Mouse (Mus musculus): Measurements from ENCODE around the gene Cdk5. TPM values are rescaled to one million over a fixed set of nuclear protein-coding genes. Genes with fewer than 3 reads are reported as not detected.

The Cdk5 gene
- polyA plus RNA-seq, 1 experiment from 2014 or later = 31.1 TPM

- Histone ChIP-seq H3K9ac (replicated peaks; ENCODE audit: low read depth) (no peak overlapping the region), H3K27ac (ENCODE audit: low read length) (no peak overlapping the region), H3K4me1 (ENCODE audit: insufficient read depth, low read depth, low read length) (peaks cover 9% of the 10 kb centered on the region), H3K9me3 (ENCODE audit: low read length) (no peaks in the 10 kb centered on the region), H3K27me3 (replicated peaks; ENCODE audit: insufficient read depth, low read length) (no peaks in the 10 kb centered on the region), H3K36me3 (ENCODE audit: insufficient read depth, low read length) (no peaks in the 10 kb centered on the region), H3K4me3 (ENCODE audit: low read depth, low read length) (no peak overlapping the region), H3K4me2 (replicated peaks; ENCODE audit: low read depth, low read length) (no peak overlapping the region)
- no peak for ATAC-seq
- no peak for TF ChIP-seq CTCF (IDR thresholded peaks at IDR 0.05)
- no peak for TF ChIP-seq EP300 (IDR thresholded peaks at IDR 0.05)
- no peak for DNase-seq (ENCODE audit: low spot score)
- 68% methylated on average over 2 of the region's 2 CpGs for WGBS
These were observed 44.6 kb downstream of the Cdk5 start for GRCm38 (mm10) chr5:24378700-24379099.

GRCm38 (mm10) chr5:24374666-24375328 is 48.5 kb downstream of the Cdk5 start:
- no peak for DNase-seq (ENCODE audit: low spot score)
- H3K27ac ChIP-seq (ENCODE audit: low read length) = no peak overlapping the region
- 68% methylated on average over 7 of the region's 7 CpGs for WGBS

GRCm38 (mm10) chr5:24374216-24374615 is 49.1 kb downstream of the Cdk5 start:
- no peaks in the 10 kb centered on the region for H3K36me3 ChIP-seq (ENCODE audit: insufficient read depth, low read length)
- TF ChIP-seq CTCF (IDR thresholded peaks at IDR 0.05) = no peak
- no peak for TF ChIP-seq EP300 (IDR thresholded peaks at IDR 0.05)
- H3K4me1 ChIP-seq (ENCODE audit: insufficient read depth, low read depth, low read length) = no peaks in the 10 kb centered on the region
- no peak overlapping the region for H3K9ac ChIP-seq (replicated peaks; ENCODE audit: low read depth)
- H3K27me3 ChIP-seq (replicated peaks; ENCODE audit: insufficient read depth, low read length) = no peaks in the 10 kb centered on the region
- no peak overlapping the region for H3K4me2 ChIP-seq (replicated peaks; ENCODE audit: low read depth, low read length)
- no peak overlapping the region for H3K4me3 ChIP-seq (ENCODE audit: low read depth, low read length)
- no peaks in the 10 kb centered on the region for H3K9me3 ChIP-seq (ENCODE audit: low read length)
- H3K27ac ChIP-seq (ENCODE audit: low read length) = no peak overlapping the region
- DNase-seq (ENCODE audit: low spot score) (peak; percentile 39), ATAC-seq (no peak)
- 33% methylated on average over 6 of the region's 6 CpGs for WGBS

More at GRCm38 (mm10) chr5:24374666-24375328, 48.5 kb downstream of the Cdk5 start:
- TF ChIP-seq EP300 (IDR thresholded peaks at IDR 0.05) (no peak), CTCF (IDR thresholded peaks at IDR 0.05) (no peak)
- Histone ChIP-seq H3K36me3 (ENCODE audit: insufficient read depth, low read length) (no peaks in the 10 kb centered on the region), H3K9ac (replicated peaks; ENCODE audit: low read depth) (no peak overlapping the region), H3K9me3 (ENCODE audit: low read length) (no peaks in the 10 kb centered on the region), H3K4me3 (ENCODE audit: low read depth, low read length) (no peak overlapping the region), H3K4me1 (ENCODE audit: insufficient read depth, low read depth, low read length) (no peaks in the 10 kb centered on the region), H3K27me3 (replicated peaks; ENCODE audit: insufficient read depth, low read length) (no peaks in the 10 kb centered on the region), H3K4me2 (replicated peaks; ENCODE audit: low read depth, low read length) (no peak overlapping the region)
- no peak for ATAC-seq

GRCm38 (mm10) chr5:24373807-24374206 is 49.5 kb downstream of the Cdk5 start:
- no peaks in the 10 kb centered on the region for H3K27me3 ChIP-seq (replicated peaks; ENCODE audit: insufficient read depth, low read length)
- DNase-seq (ENCODE audit: low spot score) = no peak
- H3K4me2 ChIP-seq (replicated peaks; ENCODE audit: low read depth, low read length) = no peak overlapping the region
- no peaks in the 10 kb centered on the region for H3K4me1 ChIP-seq (ENCODE audit: insufficient read depth, low read depth, low read length)
- no peaks in the 10 kb centered on the region for H3K9me3 ChIP-seq (ENCODE audit: low read length)
- TF ChIP-seq EP300 (IDR thresholded peaks at IDR 0.05) (no peak), CTCF (IDR thresholded peaks at IDR 0.05) (no peak)
- H3K36me3 ChIP-seq (ENCODE audit: insufficient read depth, low read length) = no peaks in the 10 kb centered on the region
- ATAC-seq = no peak
- H3K4me3 ChIP-seq (ENCODE audit: low read depth, low read length) = no peak overlapping the region
- 87% methylated on average over 5 of the region's 5 CpGs for WGBS
- no peak overlapping the region for H3K27ac ChIP-seq (ENCODE audit: low read length)
- no peak overlapping the region for H3K9ac ChIP-seq (replicated peaks; ENCODE audit: low read depth)

- no peak for ATAC-seq
- Histone ChIP-seq H3K27ac (ENCODE audit: low read length) (no peak overlapping the region), H3K9ac (replicated peaks; ENCODE audit: low read depth) (no peak overlapping the region), H3K4me1 (ENCODE audit: insufficient read depth, low read depth, low read length) (no peaks in the 10 kb centered on the region), H3K4me3 (ENCODE audit: low read depth, low read length) (no peak overlapping the region), H3K27me3 (replicated peaks; ENCODE audit: insufficient read depth, low read length) (no peaks in the 10 kb centered on the region), H3K4me2 (replicated peaks; ENCODE audit: low read depth, low read length) (no peak overlapping the region), H3K36me3 (ENCODE audit: insufficient read depth, low read length) (no peaks in the 10 kb centered on the region), H3K9me3 (ENCODE audit: low read length) (no peaks in the 10 kb centered on the region)
- no peak for TF ChIP-seq CTCF (IDR thresholded peaks at IDR 0.05)
- TF ChIP-seq EP300 (IDR thresholded peaks at IDR 0.05) = no peak
- no peak for DNase-seq (ENCODE audit: low spot score)
- 80% methylated on average over 9 of the region's 9 CpGs for WGBS
These were observed 53.6 kb downstream of the Cdk5 start for GRCm38 (mm10) chr5:24369767-24370166.

Other genes starting within 250 kb of the Cdk5 start
- gene Kcnh2, start 71.9 kb downstream of the Cdk5 start, polyA plus RNA-seq (2015; fragmentation: Nextera tagmentation; extraction: Ambion mirVana) = 5.0 and 5.8 TPM in 2 replicates
- gene Nos3, start 58.7 kb downstream of the Cdk5 start, polyA plus RNA-seq (2015; fragmentation: Nextera tagmentation; extraction: Ambion mirVana) = 20.3 and 26.5 TPM in 2 replicates
- 0.54 and 0.94 TPM in 2 replicates for gene Atg9b, start 31.4 kb downstream of the Cdk5 start, polyA plus RNA-seq (2015; fragmentation: Nextera tagmentation; extraction: Ambion mirVana)
- gene Abcb8, start 29.9 kb downstream of the Cdk5 start, polyA plus RNA-seq (2015; fragmentation: Nextera tagmentation; extraction: Ambion mirVana) = 22.4 and 25.6 TPM in 2 replicates
- gene Asic3, start 10.1 kb downstream of the Cdk5 start, polyA plus RNA-seq (2015; fragmentation: Nextera tagmentation; extraction: Ambion mirVana) = 0.07 and 0.29 TPM in 2 replicates
- 28.9 and 35.0 TPM in 2 replicates for gene Slc4a2, start 307 bp upstream of the Cdk5 start, polyA plus RNA-seq (2015; fragmentation: Nextera tagmentation; extraction: Ambion mirVana)
- 58.4 and 65.1 TPM in 2 replicates for gene Fastk, start 21.8 kb upstream of the Cdk5 start, polyA plus RNA-seq (2015; fragmentation: Nextera tagmentation; extraction: Ambion mirVana)
- 16.6 and 17.7 TPM in 2 replicates for gene Tmub1, start 24.3 kb upstream of the Cdk5 start, polyA plus RNA-seq (2015; fragmentation: Nextera tagmentation; extraction: Ambion mirVana)
- gene Agap3, start 28.6 kb upstream of the Cdk5 start, polyA plus RNA-seq (2015; fragmentation: Nextera tagmentation; extraction: Ambion mirVana) = 44.7 and 51.2 TPM in 2 replicates
- gene Gbx1, start 103.7 kb upstream of the Cdk5 start, polyA plus RNA-seq (2015; fragmentation: Nextera tagmentation; extraction: Ambion mirVana) = 0.06 TPM in 1 of 2 replicates, not detected in the other
- gene Asb10, start 117.4 kb upstream of the Cdk5 start, polyA plus RNA-seq (2015; fragmentation: Nextera tagmentation; extraction: Ambion mirVana) = 0.21 and 0.29 TPM in 2 replicates
- gene 4931409K22Rik, start 133.3 kb upstream of the Cdk5 start, polyA plus RNA-seq (2015; fragmentation: Nextera tagmentation; extraction: Ambion mirVana) = not detected in 2 replicates
- gene Abcf2, start 153.9 kb upstream of the Cdk5 start, polyA plus RNA-seq (2015; fragmentation: Nextera tagmentation; extraction: Ambion mirVana) = 47.7 TPM in 2 replicates
- 18.3 and 22.5 TPM in 2 replicates for gene Chpf2, start 163.2 kb upstream of the Cdk5 start, polyA plus RNA-seq (2015; fragmentation: Nextera tagmentation; extraction: Ambion mirVana)
- 8.0 and 12.1 TPM in 2 replicates for gene Smarcd3, start 200.9 kb upstream of the Cdk5 start, polyA plus RNA-seq (2015; fragmentation: Nextera tagmentation; extraction: Ambion mirVana)